Comparison of ENCODE assay signal across 9 mouse cellular contexts in the genomic region with DNA sequence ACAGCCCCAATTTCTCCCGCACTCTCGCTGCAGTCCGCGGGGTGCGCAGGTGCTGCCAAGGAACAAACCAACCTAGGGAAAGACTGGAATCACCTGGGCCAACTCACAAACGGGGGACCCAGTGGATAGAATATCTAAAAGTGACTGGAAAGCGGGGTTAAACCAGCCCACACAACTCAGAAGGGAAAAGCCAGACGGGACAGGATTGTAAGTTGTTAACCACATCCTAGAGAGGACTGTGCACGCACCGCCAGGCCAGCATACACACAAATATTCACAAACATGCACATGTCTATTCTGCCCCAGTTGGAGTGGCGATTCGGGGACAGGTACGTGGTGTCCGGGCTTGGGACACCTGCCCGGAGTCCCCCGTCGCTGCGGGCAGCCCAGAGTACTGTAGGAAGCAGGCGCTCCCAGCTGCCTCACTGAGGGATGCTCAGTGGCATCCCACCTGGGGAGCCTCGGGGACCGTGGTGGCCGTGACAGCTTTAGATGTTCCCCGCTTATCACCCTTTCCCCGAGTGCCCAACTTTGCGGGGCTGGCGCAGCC. TPM values are rescaled to one million over a fixed set of nuclear protein-coding genes. Genes with fewer than 3 reads are reported as not detected.
DNase-seq lines count a peak whose midpoint lies in the region; ATAC-seq and TF ChIP-seq lines count a peak whose summit lies in the region.
"Had no signal": no experiment of that assay in that cellular context is flagged by ENCODE, and none has a peak within 500 bp of the region (broad histone marks: within the 10 kb centered on the region; RNA-seq: fewer than 3 reads in every experiment).

No protein-coding gene starts in this region.

- intact Hi-C loops in gastrocnemius, adult 2 months (cut with DNase I), result loop anchor here (10.0 kb wide), 1 partner anchor 193 kb away; no protein-coding TSS in a partner anchor

- no peak for TF ChIP-seq CTCF in gastrocnemius, adult 2 months (IDR thresholded peaks at IDR 0.05)
- TF ChIP-seq CTCF in forebrain, postnatal 0 days (IDR thresholded peaks at IDR 0.05; ENCODE audit: low read depth), result no peak

- peak overlapping the region; percentile 91 for H3K4me2 ChIP-seq in forebrain, postnatal 0 days (ENCODE audit: low read depth)
- H3K4me2 ChIP-seq in liver, embryonic 12.5 days, result peak overlapping the region; percentile 73

- no peaks in the 10 kb centered on the region for H3K36me3 ChIP-seq in forebrain, postnatal 0 days (ENCODE audit: insufficient read depth)
- no peaks in the 10 kb centered on the region for H3K36me3 ChIP-seq in liver, embryonic 12.5 days
- no peaks in the 10 kb centered on the region for H3K36me3 ChIP-seq in splenic B cell, adult 2 months (ENCODE audit: control insufficient read depth, insufficient read depth, low read length, poor library complexity, severe bottlenecking)

- peak overlapping the region; percentile 88 for H3K27ac ChIP-seq in gastrocnemius, adult 2 months
- no peak overlapping the region for H3K27ac ChIP-seq in forebrain, postnatal 0 days (ENCODE audit: low read depth, low read length)
- no peak overlapping the region for H3K27ac ChIP-seq in liver, embryonic 12.5 days

- no peaks in the 10 kb centered on the region for H3K9me3 ChIP-seq in forebrain, postnatal 0 days (ENCODE audit: low read length)
- H3K9me3 ChIP-seq in liver, embryonic 12.5 days (replicated peaks), result no peaks in the 10 kb centered on the region

- peak; percentile 16 for ATAC-seq in forebrain, postnatal 0 days
- peak; percentile 15; the same call in 1 of the 2 replicates for ATAC-seq in liver, embryonic 12.5 days

- no peak for DNase-seq in gastrocnemius, adult 2 months
- DNase-seq in gastrocnemius, postnatal 25 days, result no peak
- DNase-seq in thymus, postnatal 25 days, result peak; percentile 10
- no peak for DNase-seq in thymus, postnatal 0 days (ENCODE audit: low spot score)
- no peak for DNase-seq in forebrain, postnatal 0 days
- peak; percentile 8 for DNase-seq in splenic B cell, adult 2 months (ENCODE audit: low read depth, low spot score)
- no peak for DNase-seq in urinary bladder, postnatal 10 days (ENCODE audit: low spot score)

- H3K4me3 ChIP-seq in gastrocnemius, adult 2 months, result peak overlapping the region; percentile 89
- H3K4me3 ChIP-seq in forebrain, postnatal 0 days (ENCODE audit: low read depth, low read length), result peak overlapping the region; percentile 74
- peak overlapping the region; percentile 56 for H3K4me3 ChIP-seq in liver, embryonic 12.5 days

- no peaks in the 10 kb centered on the region for H3K4me1 ChIP-seq in forebrain, postnatal 0 days (ENCODE audit: insufficient read depth)
- H3K4me1 ChIP-seq in liver, embryonic 12.5 days, result peaks cover 5% of the 10 kb centered on the region; the same call in 1 of the 2 replicates

- H3K9ac ChIP-seq in forebrain, postnatal 0 days, result peak overlapping the region; percentile 61
- H3K9ac ChIP-seq in liver, embryonic 12.5 days, result no peak overlapping the region

- WGBS in forebrain, postnatal 0 days, result 2% methylated on average over 26 of the region's 26 CpGs
- WGBS in liver, embryonic 12.5 days (ENCODE audit: insufficient replicate concordance), result 2% methylated on average over 26 of the region's 26 CpGs

- H3K27me3 ChIP-seq in forebrain, postnatal 0 days (ENCODE audit: insufficient read depth, low read length), result no peaks in the 10 kb centered on the region; the same call in 1 of the 2 replicates
- H3K27me3 ChIP-seq in liver, embryonic 12.5 days (replicated peaks), result peaks cover 53% of the 10 kb centered on the region
- no peaks in the 10 kb centered on the region for H3K27me3 ChIP-seq in splenic B cell, adult 2 months (ENCODE audit: control insufficient read depth, insufficient read depth, low read length, poor library complexity, severe bottlenecking)
- H3K27me3 ChIP-seq: CH12.LX had no signal

RNA-seq across cellular contexts. Expression of gene Ust, which starts 1.0 kb away (rescaled TPM):
- 1 to 10 TPM in 1 of 2 experiments, under 1 TPM in 1; 0.99 to 1.8 TPM for total RNA-seq in gastrocnemius, adult 2 months (2021)
- total RNA-seq in gastrocnemius, postnatal 25 days (2021), result 1 to 10 TPM; 1.5 to 2.3 TPM
- polyA plus RNA-seq in thymus, postnatal 0 days (2015; fragmentation: Nextera tagmentation; extraction: Ambion mirVana), result 3.1 TPM in 2 replicates
- 8.9 and 9.6 TPM in 2 replicates for total RNA-seq in forebrain, postnatal 0 days (2014; rRNA removed)
- 5.2 and 5.7 TPM in 2 replicates for polyA plus RNA-seq in forebrain, postnatal 0 days (2015; fragmentation: Nextera tagmentation; extraction: Ambion mirVana)
- 1.5 and 1.7 TPM in 2 replicates for polyA plus RNA-seq in liver, embryonic 12.5 days (2016; fragmentation: Nextera tagmentation; extraction: Ambion mirVana)
- total RNA-seq: CH12.LX had no signal

Comparison
In these comparisons a context has a peak if more than half of its experiments do, and no peak if none do; other contexts are left out.
1. DNase-seq: peak in thymus, postnatal 25 days (single experiment) and splenic B cell, adult 2 months (single experiment); none in gastrocnemius, adult 2 months (single experiment), gastrocnemius, postnatal 25 days (single experiment), thymus, postnatal 0 days (single experiment), forebrain, postnatal 0 days (single experiment) and urinary bladder, postnatal 10 days (single experiment).
2. Peak in every context shown above with its lines, with median percentiles within 50 percentile points of each other: H3K4me3 ChIP-seq.